Mouse (Mus musculus) heart, postnatal 0 days (tissue): Measurements from ENCODE around the gene 4933407L21Rik. TPM values are rescaled to one million over a fixed set of nuclear protein-coding genes. Genes with fewer than 3 reads are reported as not detected.
"Not testable (repeated sequence)": the region's sequence is repeated elsewhere in the genome, so short reads cannot be mapped to it uniquely, and the experiment has no call there.

ENCODE experiments used
- ATAC-seq: fragments of 200-750 bp; cut with Nextera tagmentation; 2 replicates; pipeline ENCODE4 v1.8.0; 2017; ENCODE audit warnings: low read depth, moderate number of reproducible peaks, moderate library complexity; ENCODE audit not compliant: insufficient read depth
- DNase-seq: peaks from one replicate; pipeline ENCODE4 v3.0.0-alpha.2; 2016; ENCODE audit warnings: low spot score
- H3K27ac ChIP-seq: fragments of 300-500 bp; sonication (generic); 2 replicates; pipeline ENCODE4 v1.5.1; 2014; ENCODE audit warnings: low read depth, mild to moderate bottlenecking
- H3K27me3 ChIP-seq: fragments of 300-500 bp; sonication (generic); 2 replicates; pipeline ENCODE4 v1.6.1; 2014; ENCODE audit warnings: low read length, mixed read lengths; ENCODE audit not compliant: control insufficient read depth, insufficient read depth
- H3K36me3 ChIP-seq: fragments of 300-500 bp; sonication (generic); replicated peaks from 2 replicates; pipeline ENCODE4 v1.6.1; 2014; ENCODE audit warnings: low read length, mixed read lengths; ENCODE audit not compliant: control insufficient read depth, insufficient read depth
- H3K4me1 ChIP-seq: fragments of 300-500 bp; sonication (generic); 2 replicates; pipeline ENCODE4 v1.6.1; 2014; ENCODE audit warnings: antibody characterized with exemption; ENCODE audit not compliant: control insufficient read depth, insufficient read depth
- H3K4me2 ChIP-seq: fragments of 300-500 bp; sonication (generic); 2 replicates; pipeline ENCODE4 v1.6.1; 2014; ENCODE audit warnings: low read depth, mild to moderate bottlenecking, low read length, moderate library complexity
- H3K4me3 ChIP-seq: fragments of 300-500 bp; sonication (generic); 2 replicates; pipeline ENCODE4 v1.5.1; 2014; ENCODE audit warnings: low read depth, low read length
- H3K9ac ChIP-seq: fragments of 300-500 bp; sonication (generic); replicated peaks from 2 replicates; pipeline ENCODE4 v1.6.1; 2014; ENCODE audit warnings: low read depth, low read length, mixed read lengths
- H3K9me3 ChIP-seq: fragments of 300-500 bp; sonication (generic); replicated peaks from 2 replicates; pipeline ENCODE4 v1.6.1; 2016; ENCODE audit warnings: low read length; ENCODE audit not compliant: control insufficient read depth
- CTCF ChIP-seq: IDR thresholded peaks from 2 replicates; pipeline ENCODE4 v1.5.1; 2016; ENCODE audit warnings: antibody characterized with exemption, control low read depth, low read depth
- EP300 ChIP-seq: IDR thresholded peaks from 2 replicates; pipeline ENCODE4 v1.6.1; 2016; ENCODE audit warnings: antibody characterized with exemption, low read depth
- WGBS: fragments of 180-500 bp; shearing (Covaris S2); extraction: QIAGEN DNeasy Blood & Tissue Kit; methylation state at CpG from one replicate; pipeline ENCODE4 v1.1.7; 2014; 5-methylcytosine and 5-hydroxymethylcytosine counted together
- polyA plus RNA-seq: library from polyadenylated mRNA; unstranded; fragments of >200 nt; fragmentation: Nextera tagmentation; extraction: Ambion mirVana; gene quantifications from 2 replicates; pipeline ENCODE4 v1.2.1, GENCODE M21; 2015
- total RNA-seq: library from RNA; depleted of rRNA; stranded (reverse); fragments of >200 nt; gene quantifications from 2 replicates; pipeline ENCODE4 v1.2.3, GENCODE M21; 2014; ENCODE audit warnings: low replicate concordance; rRNA removed

The 4933407L21Rik gene
- total and polyA plus RNA-seq, 2 experiments from 2014 or later: not detected

- WGBS: 66% methylated on average over 3 of the region's 3 CpGs
- Histone ChIP-seq H3K4me1 (no peaks in the 10 kb centered on the region), H3K4me2 (no peak overlapping the region), H3K27me3 (no peaks in the 10 kb centered on the region), H3K27ac (no peak overlapping the region), H3K4me3 (no peak overlapping the region), H3K9ac (no peak overlapping the region), H3K36me3 (no peaks in the 10 kb centered on the region), H3K9me3 (no peaks in the 10 kb centered on the region)
- ATAC-seq: no peak
- no peak for DNase-seq
- TF ChIP-seq EP300: no peak
These were observed 49.4 kb downstream of the 4933407L21Rik start for GRCm38 (mm10) chr1:85977709-85978108.

GRCm38 (mm10) chr1:85981738-85982357 is 53.6 kb downstream of the 4933407L21Rik start:
- TF ChIP-seq CTCF (no peak), EP300 (no peak)
- DNase-seq (peak; percentile 50), ATAC-seq (0 out of 2 replicates have a peak, but pooled peaks have one; percentile 24)
- Histone ChIP-seq H3K9me3 (no peaks in the 10 kb centered on the region), H3K27me3 (no peaks in the 10 kb centered on the region), H3K27ac (no peak overlapping the region), H3K9ac (no peak overlapping the region), H3K4me1 (no peaks in the 10 kb centered on the region; the same call in 1 of the 2 replicates), H3K36me3 (no peaks in the 10 kb centered on the region), H3K4me2 (no peak overlapping the region), H3K4me3 (no peak overlapping the region)
- WGBS: 13% methylated on average over 7 of the region's 7 CpGs

GRCm38 (mm10) chr1:85985784-85986183 is 57.5 kb downstream of the 4933407L21Rik start:
- Histone ChIP-seq H3K4me3 (no peak overlapping the region), H3K9me3 (no peaks in the 10 kb centered on the region), H3K4me2 (no peak overlapping the region), H3K36me3 (no peaks in the 10 kb centered on the region), H3K27me3 (no peaks in the 10 kb centered on the region), H3K4me1 (no peaks in the 10 kb centered on the region; the same call in 1 of the 2 replicates), H3K27ac (no peak overlapping the region), H3K9ac (no peak overlapping the region)
- ATAC-seq (no peak), DNase-seq (no peak)
- TF ChIP-seq CTCF (no peak), EP300 (no peak)
- 77% methylated on average over 3 of the region's 3 CpGs for WGBS

GRCm38 (mm10) chr1:85988351-85988750 is 60.1 kb downstream of the 4933407L21Rik start:
- H3K9me3 ChIP-seq: no peaks in the 10 kb centered on the region
- no peak for ATAC-seq
- WGBS: 84% methylated on average over 4 of the region's 4 CpGs
- H3K27ac ChIP-seq: no peak overlapping the region
- DNase-seq: no peak
- no peaks in the 10 kb centered on the region for H3K27me3 ChIP-seq
- no peak overlapping the region for H3K4me3 ChIP-seq
- H3K9ac ChIP-seq: no peak overlapping the region
- no peaks in the 10 kb centered on the region for H3K36me3 ChIP-seq
- no peaks in the 10 kb centered on the region; the same call in 1 of the 2 replicates for H3K4me1 ChIP-seq
- no peak overlapping the region for H3K4me2 ChIP-seq
- TF ChIP-seq EP300 (no peak), CTCF (no peak)

GRCm38 (mm10) chr1:85988882-85989281 is 60.6 kb downstream of the 4933407L21Rik start:
- not testable (repeated sequence) for H3K9ac ChIP-seq, H3K36me3 ChIP-seq, ATAC-seq, DNase-seq, H3K9me3 ChIP-seq, H3K27ac ChIP-seq, H3K4me2 ChIP-seq, H3K4me1 ChIP-seq, H3K4me3 ChIP-seq, H3K27me3 ChIP-seq
- 79% methylated on average over 4 of the region's 4 CpGs for WGBS

Other genes starting within 250 kb of the 4933407L21Rik start
- 3.0 TPM in 1 of 2 replicates, not detected in the other for gene A630001G21Rik, start 149.8 kb upstream of the 4933407L21Rik start, total RNA-seq
- gene A630001G21Rik, start 149.8 kb upstream of the 4933407L21Rik start, polyA plus RNA-seq: 0.60 and 0.91 TPM in 2 replicates
- gene Cab39, start 135.0 kb upstream of the 4933407L21Rik start, total RNA-seq: 102 and 138 TPM in 2 replicates
- gene Cab39, start 135.0 kb upstream of the 4933407L21Rik start, polyA plus RNA-seq: 20.0 and 21.3 TPM in 2 replicates
- gene Itm2c, start 34.2 kb upstream of the 4933407L21Rik start, total RNA-seq: 180 and 255 TPM in 2 replicates
- gene Itm2c, start 34.2 kb upstream of the 4933407L21Rik start, polyA plus RNA-seq: 144 and 146 TPM in 2 replicates
- gene Gpr55, start 32.5 kb downstream of the 4933407L21Rik start, total RNA-seq: 0.15 TPM in 1 of 2 replicates, not detected in the other
- gene Gpr55, start 32.5 kb downstream of the 4933407L21Rik start, polyA plus RNA-seq: 0.04 TPM in 1 of 2 replicates, not detected in the other
- not detected in 2 replicates for gene Spata3, start 88.3 kb downstream of the 4933407L21Rik start, total RNA-seq
- gene Spata3, start 88.3 kb downstream of the 4933407L21Rik start, polyA plus RNA-seq: not detected in 2 replicates
- gene 2810459M11Rik, start 117.4 kb downstream of the 4933407L21Rik start, total RNA-seq: not detected in 2 replicates
- gene 2810459M11Rik, start 117.4 kb downstream of the 4933407L21Rik start, polyA plus RNA-seq: not detected in 2 replicates
- gene Psmd1, start 135.9 kb downstream of the 4933407L21Rik start, total RNA-seq: 58.3 and 101 TPM in 2 replicates
- 110 and 116 TPM in 2 replicates for gene Psmd1, start 135.9 kb downstream of the 4933407L21Rik start, polyA plus RNA-seq
- gene Htr2b, start 183.5 kb downstream of the 4933407L21Rik start, total RNA-seq: not detected in 2 replicates
- gene Htr2b, start 183.5 kb downstream of the 4933407L21Rik start, polyA plus RNA-seq: 0.11 and 0.25 TPM in 2 replicates
- gene Gm21972, start 205.2 kb downstream of the 4933407L21Rik start, total RNA-seq: not detected in 2 replicates
- not detected in 2 replicates for gene Gm21972, start 205.2 kb downstream of the 4933407L21Rik start, polyA plus RNA-seq
- gene Armc9, start 226.3 kb downstream of the 4933407L21Rik start, total RNA-seq: 1.5 and 2.7 TPM in 2 replicates
- gene Armc9, start 226.3 kb downstream of the 4933407L21Rik start, polyA plus RNA-seq: 5.1 and 5.9 TPM in 2 replicates